Mouse (Mus musculus): ENCODE measurements around the gene Aif1. TPM values are rescaled to one million over a fixed set of nuclear protein-coding genes. Genes with fewer than 3 reads are reported as not detected.

Aif1 gene
- total and polyA plus RNA-seq, 3 experiments, result 0.42 to 0.45 TPM; not detected in 1

Other genes with a start within 250 kb of the Aif1 start
Only the 30 nearest of the 39 such genes appear.
- gene Vwa7, start 159.5 kb downstream of the Aif1 start, total RNA-seq (2012; rRNA removed), result 9.7 and 10.4 TPM in 2 replicates
- gene Vwa7, start 159.5 kb downstream of the Aif1 start, polyA plus RNA-seq (2012; ENCODE audit: insufficient read depth in 1 of 2, insufficient read length in 2 of 2, low read depth in 1 of 2, low replicate concordance in 2 of 2, missing spikeins in 1 of 2), result 1 to 10 TPM in 1 of 2 experiments, not detected in 1; 9.8 TPM
- 161 and 164 TPM in 2 replicates for gene Sapcd1, start 148.1 kb downstream of the Aif1 start, total RNA-seq (2012; rRNA removed)
- 100 to 1,000 TPM in 1 of 2 experiments, not detected in 1; 124 TPM for gene Sapcd1, start 148.1 kb downstream of the Aif1 start, polyA plus RNA-seq (2012; ENCODE audit: insufficient read depth in 1 of 2, insufficient read length in 2 of 2, low read depth in 1 of 2, low replicate concordance in 2 of 2, missing spikeins in 1 of 2)
- 17.9 and 26.3 TPM in 2 replicates for gene Msh5, start 129.3 kb downstream of the Aif1 start, total RNA-seq (2012; rRNA removed)
- 10 to 100 TPM in 1 of 2 experiments, not detected in 1; 29.0 TPM for gene Msh5, start 129.3 kb downstream of the Aif1 start, polyA plus RNA-seq (2012; ENCODE audit: insufficient read depth in 1 of 2, insufficient read length in 2 of 2, low read depth in 1 of 2, low replicate concordance in 2 of 2, missing spikeins in 1 of 2)
- 285 and 333 TPM in 2 replicates for gene Clic1, start 126.1 kb downstream of the Aif1 start, total RNA-seq (2012; rRNA removed)
- gene Clic1, start 126.1 kb downstream of the Aif1 start, polyA plus RNA-seq (2012; ENCODE audit: insufficient read depth in 1 of 2, insufficient read length in 2 of 2, low read depth in 1 of 2, low replicate concordance in 2 of 2, missing spikeins in 1 of 2), result 100 to 1,000 TPM; 309 to 335 TPM
- gene Ddah2, start 117.0 kb downstream of the Aif1 start, total RNA-seq (2012; rRNA removed), result 9.9 and 11.1 TPM in 2 replicates
- gene Ddah2, start 117.0 kb downstream of the Aif1 start, polyA plus RNA-seq (2012; ENCODE audit: insufficient read depth in 1 of 2, insufficient read length in 2 of 2, low read depth in 1 of 2, low replicate concordance in 2 of 2, missing spikeins in 1 of 2), result 1 to 10 TPM in 1 of 2 experiments, not detected in 1; 8.6 TPM
- gene Ly6g6c, start 110.7 kb downstream of the Aif1 start, total RNA-seq (2012; rRNA removed), result not detected in 2 replicates
- gene Ly6g6c, start 110.7 kb downstream of the Aif1 start, polyA plus RNA-seq (2012; ENCODE audit: insufficient read depth in 1 of 2, insufficient read length in 2 of 2, low read depth in 1 of 2, low replicate concordance in 2 of 2, missing spikeins in 1 of 2), result under 1 TPM in 1 of 2 experiments, not detected in 1; 0.24 TPM
- gene Mpig6b, start 109.9 kb downstream of the Aif1 start, total RNA-seq (2012; rRNA removed), result not detected in 2 replicates
- gene Mpig6b, start 109.9 kb downstream of the Aif1 start, polyA plus RNA-seq (2012; ENCODE audit: insufficient read depth in 1 of 2, insufficient read length in 2 of 2, low read depth in 1 of 2, low replicate concordance in 2 of 2, missing spikeins in 1 of 2), result not detected
- 0.23 TPM in 1 of 2 replicates, not detected in the other for gene Ly6g6e, start 99.2 kb downstream of the Aif1 start, total RNA-seq (2012; rRNA removed)
- gene Ly6g6e, start 99.2 kb downstream of the Aif1 start, polyA plus RNA-seq (2012; ENCODE audit: insufficient read depth in 1 of 2, insufficient read length in 2 of 2, low read depth in 1 of 2, low replicate concordance in 2 of 2, missing spikeins in 1 of 2), result not detected
- gene Ly6g6d, start 98.0 kb downstream of the Aif1 start, total RNA-seq (2012; rRNA removed), result 2.1 and 5.5 TPM in 2 replicates
- gene Ly6g6d, start 98.0 kb downstream of the Aif1 start, polyA plus RNA-seq (2012; ENCODE audit: insufficient read depth in 1 of 2, insufficient read length in 2 of 2, low read depth in 1 of 2, low replicate concordance in 2 of 2, missing spikeins in 1 of 2), result 1 to 10 TPM in 1 of 2 experiments, not detected in 1; 4.4 TPM
- 1.4 and 3.0 TPM in 2 replicates for gene Ly6g6f, start 90.5 kb downstream of the Aif1 start, total RNA-seq (2012; rRNA removed)
- gene Ly6g6f, start 90.5 kb downstream of the Aif1 start, polyA plus RNA-seq (2012; ENCODE audit: insufficient read depth in 1 of 2, insufficient read length in 2 of 2, low read depth in 1 of 2, low replicate concordance in 2 of 2, missing spikeins in 1 of 2), result under 1 TPM in 1 of 2 experiments, not detected in 1; 0.88 TPM
- 86.9 and 126 TPM in 2 replicates for gene Abhd16a, start 86.8 kb downstream of the Aif1 start, total RNA-seq (2012; rRNA removed)
- 10 to 100 TPM in 1 of 2 experiments, not detected in 1; 96.1 TPM for gene Abhd16a, start 86.8 kb downstream of the Aif1 start, polyA plus RNA-seq (2012; ENCODE audit: insufficient read depth in 1 of 2, insufficient read length in 2 of 2, low read depth in 1 of 2, low replicate concordance in 2 of 2, missing spikeins in 1 of 2)
- gene Ly6g5c, start 67.8 kb downstream of the Aif1 start, total RNA-seq (2012; rRNA removed), result not detected in 2 replicates
- gene Ly6g5c, start 67.8 kb downstream of the Aif1 start, polyA plus RNA-seq (2012; ENCODE audit: insufficient read depth in 1 of 2, insufficient read length in 2 of 2, low read depth in 1 of 2, low replicate concordance in 2 of 2, missing spikeins in 1 of 2), result not detected
- gene Ly6g5b, start 60.6 kb downstream of the Aif1 start, total RNA-seq (2012; rRNA removed), result 0.49 and 0.65 TPM in 2 replicates
- gene Ly6g5b, start 60.6 kb downstream of the Aif1 start, polyA plus RNA-seq (2012; ENCODE audit: insufficient read depth in 1 of 2, insufficient read length in 2 of 2, low read depth in 1 of 2, low replicate concordance in 2 of 2, missing spikeins in 1 of 2), result 1 to 10 TPM in 1 of 2 experiments, not detected in 1; 1.4 TPM
- gene Gpank1, start 54.6 kb downstream of the Aif1 start, total RNA-seq (2012; rRNA removed), result 44.7 and 44.9 TPM in 2 replicates
- 10 to 100 TPM in 1 of 2 experiments, not detected in 1; 40.4 TPM for gene Gpank1, start 54.6 kb downstream of the Aif1 start, polyA plus RNA-seq (2012; ENCODE audit: insufficient read depth in 1 of 2, insufficient read length in 2 of 2, low read depth in 1 of 2, low replicate concordance in 2 of 2, missing spikeins in 1 of 2)
- gene Csnk2b, start 54.0 kb downstream of the Aif1 start, total RNA-seq (2012; rRNA removed), result 193 and 222 TPM in 2 replicates
- gene Csnk2b, start 54.0 kb downstream of the Aif1 start, polyA plus RNA-seq (2012; ENCODE audit: insufficient read depth in 1 of 2, insufficient read length in 2 of 2, low read depth in 1 of 2, low replicate concordance in 2 of 2, missing spikeins in 1 of 2), result 100 to 1,000 TPM in 1 of 2 experiments, not detected in 1; 607 TPM
- gene D17H6S53E, start 49.7 kb downstream of the Aif1 start, total RNA-seq (2012; rRNA removed), result 9.3 and 13.6 TPM in 2 replicates
- gene D17H6S53E, start 49.7 kb downstream of the Aif1 start, polyA plus RNA-seq (2012; ENCODE audit: insufficient read depth in 1 of 2, insufficient read length in 2 of 2, low read depth in 1 of 2, low replicate concordance in 2 of 2, missing spikeins in 1 of 2), result 10 to 100 TPM in 1 of 2 experiments, not detected in 1; 11.6 TPM
- 0.15 TPM in 1 of 2 replicates, not detected in the other for gene Apom, start 44.0 kb downstream of the Aif1 start, total RNA-seq (2012; rRNA removed)
- gene Apom, start 44.0 kb downstream of the Aif1 start, polyA plus RNA-seq (2012; ENCODE audit: insufficient read depth in 1 of 2, insufficient read length in 2 of 2, low read depth in 1 of 2, low replicate concordance in 2 of 2, missing spikeins in 1 of 2), result under 1 TPM in 1 of 2 experiments, not detected in 1; 0.79 TPM
- 98.2 and 102 TPM in 2 replicates for gene Bag6, start 40.9 kb downstream of the Aif1 start, total RNA-seq (2012; rRNA removed)
- 100 to 1,000 TPM in 1 of 2 experiments, not detected in 1; 283 TPM for gene Bag6, start 40.9 kb downstream of the Aif1 start, polyA plus RNA-seq (2012; ENCODE audit: insufficient read depth in 1 of 2, insufficient read length in 2 of 2, low read depth in 1 of 2, low replicate concordance in 2 of 2, missing spikeins in 1 of 2)
- 87.6 and 102 TPM in 2 replicates for gene Prrc2a, start 11.2 kb downstream of the Aif1 start, total RNA-seq (2012; rRNA removed)
- gene Prrc2a, start 11.2 kb downstream of the Aif1 start, polyA plus RNA-seq (2012; ENCODE audit: insufficient read depth in 1 of 2, insufficient read length in 2 of 2, low read depth in 1 of 2, low replicate concordance in 2 of 2, missing spikeins in 1 of 2), result 100 to 1,000 TPM in 1 of 2 experiments, 10 to 100 TPM in 1; 71.0 to 663 TPM
- 15.2 and 16.9 TPM in 2 replicates for gene Lst1, start 12.4 kb upstream of the Aif1 start, total RNA-seq (2012; rRNA removed)
- 10 to 100 TPM in 1 of 2 experiments, not detected in 1; 29.0 TPM for gene Lst1, start 12.4 kb upstream of the Aif1 start, polyA plus RNA-seq (2012; ENCODE audit: insufficient read depth in 1 of 2, insufficient read length in 2 of 2, low read depth in 1 of 2, low replicate concordance in 2 of 2, missing spikeins in 1 of 2)
- 0.75 and 1.1 TPM in 2 replicates for gene Ltb, start 18.4 kb upstream of the Aif1 start, total RNA-seq (2012; rRNA removed)
- 1 to 10 TPM in 1 of 2 experiments, not detected in 1; 1.5 TPM for gene Ltb, start 18.4 kb upstream of the Aif1 start, polyA plus RNA-seq (2012; ENCODE audit: insufficient read depth in 1 of 2, insufficient read length in 2 of 2, low read depth in 1 of 2, low replicate concordance in 2 of 2, missing spikeins in 1 of 2)
- 0.95 and 1.2 TPM in 2 replicates for gene Tnf, start 25.9 kb upstream of the Aif1 start, total RNA-seq (2012; rRNA removed)
- gene Tnf, start 25.9 kb upstream of the Aif1 start, polyA plus RNA-seq (2012; ENCODE audit: insufficient read depth in 1 of 2, insufficient read length in 2 of 2, low read depth in 1 of 2, low replicate concordance in 2 of 2, missing spikeins in 1 of 2), result 1 to 10 TPM in 1 of 2 experiments, not detected in 1; 2.0 TPM
- not detected in 2 replicates for gene Lta, start 29.3 kb upstream of the Aif1 start, total RNA-seq (2012; rRNA removed)
- under 1 TPM in 1 of 2 experiments, not detected in 1; 0.24 TPM for gene Lta, start 29.3 kb upstream of the Aif1 start, polyA plus RNA-seq (2012; ENCODE audit: insufficient read depth in 1 of 2, insufficient read length in 2 of 2, low read depth in 1 of 2, low replicate concordance in 2 of 2, missing spikeins in 1 of 2)
- gene Gm16181, start 44.8 kb upstream of the Aif1 start, total RNA-seq (2012; rRNA removed), result not detected in 2 replicates
- gene Gm16181, start 44.8 kb upstream of the Aif1 start, polyA plus RNA-seq (2012; ENCODE audit: insufficient read depth in 1 of 2, insufficient read length in 2 of 2, low read depth in 1 of 2, low replicate concordance in 2 of 2, missing spikeins in 1 of 2), result under 1 TPM in 1 of 2 experiments, not detected in 1; 0.58 TPM
- 0.46 and 0.56 TPM in 2 replicates for gene Atp6v1g2, start 57.6 kb upstream of the Aif1 start, total RNA-seq (2012; rRNA removed)
- gene Atp6v1g2, start 57.6 kb upstream of the Aif1 start, polyA plus RNA-seq (2012; ENCODE audit: insufficient read depth in 1 of 2, insufficient read length in 2 of 2, low read depth in 1 of 2, low replicate concordance in 2 of 2, missing spikeins in 1 of 2), result 1 to 10 TPM in 1 of 2 experiments, not detected in 1; 4.7 TPM
- 10.1 and 10.3 TPM in 2 replicates for gene Nfkbil1, start 59.7 kb upstream of the Aif1 start, total RNA-seq (2012; rRNA removed)
- gene Nfkbil1, start 59.7 kb upstream of the Aif1 start, polyA plus RNA-seq (2012; ENCODE audit: insufficient read depth in 1 of 2, insufficient read length in 2 of 2, low read depth in 1 of 2, low replicate concordance in 2 of 2, missing spikeins in 1 of 2), result 10 to 100 TPM in 1 of 2 experiments, not detected in 1; 26.0 TPM
- gene Ddx39b, start 65.7 kb upstream of the Aif1 start, total RNA-seq (2012; rRNA removed), result 206 and 270 TPM in 2 replicates
- 100 to 1,000 TPM; 581 to 787 TPM for gene Ddx39b, start 65.7 kb upstream of the Aif1 start, polyA plus RNA-seq (2012; ENCODE audit: insufficient read depth in 1 of 2, insufficient read length in 2 of 2, low read depth in 1 of 2, low replicate concordance in 2 of 2, missing spikeins in 1 of 2)
- 58.7 and 60.1 TPM in 2 replicates for gene H2-D1, start 86.7 kb upstream of the Aif1 start, total RNA-seq (2012; rRNA removed)
- gene H2-D1, start 86.7 kb upstream of the Aif1 start, polyA plus RNA-seq (2012; ENCODE audit: insufficient read depth in 1 of 2, insufficient read length in 2 of 2, low read depth in 1 of 2, low replicate concordance in 2 of 2, missing spikeins in 1 of 2), result 10 to 100 TPM in 1 of 2 experiments, not detected in 1; 97.9 TPM
- gene H2-Q1, start 144.3 kb upstream of the Aif1 start, total RNA-seq (2012; rRNA removed), result 1.7 TPM in 2 replicates
- gene H2-Q1, start 144.3 kb upstream of the Aif1 start, polyA plus RNA-seq (2012; ENCODE audit: insufficient read depth in 1 of 2, insufficient read length in 2 of 2, low read depth in 1 of 2, low replicate concordance in 2 of 2, missing spikeins in 1 of 2), result under 1 TPM in 1 of 2 experiments, not detected in 1; 0.52 TPM
- gene H2-Q2, start 166.2 kb upstream of the Aif1 start, total RNA-seq (2012; rRNA removed), result 0.19 and 0.23 TPM in 2 replicates
- 1 to 10 TPM in 1 of 2 experiments, not detected in 1; 4.1 TPM for gene H2-Q2, start 166.2 kb upstream of the Aif1 start, polyA plus RNA-seq (2012; ENCODE audit: insufficient read depth in 1 of 2, insufficient read length in 2 of 2, low read depth in 1 of 2, low replicate concordance in 2 of 2, missing spikeins in 1 of 2)